Mouse (Mus musculus) kidney, embryonic 15.5 days (tissue): ENCODE results near the gene Rpl10. TPM values are rescaled to one million over a fixed set of nuclear protein-coding genes. Genes with fewer than 3 reads are reported as not detected.

ENCODE experiments used
- ATAC-seq: fragments of 200-750 bp; cut with Nextera tagmentation; replicated peaks from 2 replicates; pipeline ENCODE4 v1.8.0; 2017; ENCODE audit warnings: moderate TSS enrichment; ENCODE audit not compliant: low FRiP score
- H3K27ac ChIP-seq: fragments of 300-500 bp; sonication (generic); 2 replicates; pipeline ENCODE4 v1.5.1; 2015; ENCODE audit warnings: mild to moderate bottlenecking, inconsistent platforms
- H3K27me3 ChIP-seq: fragments of 300-500 bp; sonication (generic); 2 replicates; pipeline ENCODE4 v1.6.1; 2015; ENCODE audit warnings: inconsistent platforms
- H3K36me3 ChIP-seq: fragments of 300-500 bp; sonication (generic); 2 replicates; pipeline ENCODE4 v1.6.1; 2015; ENCODE audit warnings: inconsistent platforms
- H3K4me1 ChIP-seq: fragments of 300-500 bp; sonication (generic); 2 replicates; pipeline ENCODE4 v1.6.1; 2015; ENCODE audit warnings: inconsistent platforms
- H3K4me2 ChIP-seq: fragments of 300-500 bp; sonication (generic); 2 replicates; pipeline ENCODE4 v1.6.1; 2015; ENCODE audit warnings: moderate library complexity, mild to moderate bottlenecking, inconsistent platforms
- H3K4me3 ChIP-seq: fragments of 300-500 bp; sonication (generic); replicated peaks from 2 replicates; pipeline ENCODE4 v1.5.1; 2015; ENCODE audit warnings: mild to moderate bottlenecking, inconsistent platforms
- H3K9ac ChIP-seq: fragments of 300-500 bp; sonication (generic); 2 replicates; pipeline ENCODE4 v1.6.1; 2015; ENCODE audit warnings: mild to moderate bottlenecking, inconsistent platforms
- H3K9me3 ChIP-seq: fragments of 300-500 bp; sonication (generic); replicated peaks from 2 replicates; pipeline ENCODE4 v1.6.1; 2016; ENCODE audit warnings: inconsistent platforms
- WGBS: fragments of 180-500 bp; shearing (Covaris S2); methylation state at CpG from one replicate; pipeline ENCODE4 v1.1.7; 2015; ENCODE audit warnings: mixed read lengths; 5-methylcytosine and 5-hydroxymethylcytosine counted together
- polyA plus RNA-seq: library from polyadenylated mRNA; unstranded; fragments of >200 nt; fragmentation: Nextera tagmentation; extraction: Ambion mirVana; gene quantifications from 2 replicates; pipeline ENCODE4 v1.2.1, GENCODE M21; 2015

Gene Rpl10
- polyA plus RNA-seq: 796 and 801 TPM in 2 replicates

GRCm38 (mm10) chrX:74270062-74270901 is at the start of gene Rpl10:
Gene Rpl10, plus strand, starts transcription at chrX:74270812.
- WGBS: 14% methylated on average over 42 of the region's 42 CpGs
- Histone ChIP-seq H3K4me3 (peak within 1 kb of the TSS; percentile 61), H3K4me1 (0 out of 2 replicates have a peak, but pooled peaks cover 4% of the 10 kb centered on the region), H3K4me2 (peak within 1 kb of the TSS; percentile 56), H3K27ac (peak within 1 kb of the TSS; percentile 96), H3K27me3 (no peaks in the 10 kb centered on the region), H3K36me3 (0 out of 2 replicates have a peak, but pooled peaks cover 14% of the 10 kb centered on the region), H3K9me3 (no peaks in the 10 kb centered on the region), H3K9ac (peak within 1 kb of the TSS; percentile 70)
- ATAC-seq: peak; percentile 95

- peaks cover 100% of the 10 kb centered on the region for H3K36me3 ChIP-seq
- ATAC-seq: no peak
- 50% methylated on average over 1 of the region's 1 CpGs for WGBS
Observed at GRCm38 (mm10) chrX:74230038-74230437, 40.6 kb upstream of the Rpl10 start.

GRCm38 (mm10) chrX:74233196-74233595 is 37.4 kb upstream of the Rpl10 start:
- no peak for ATAC-seq
- Histone ChIP-seq H3K4me3 (no peak overlapping the region), H3K9me3 (no peaks in the 10 kb centered on the region), H3K4me1 (no peaks in the 10 kb centered on the region), H3K9ac (no peak overlapping the region), H3K27ac (no peak overlapping the region), H3K27me3 (no peaks in the 10 kb centered on the region), H3K4me2 (no peak overlapping the region), H3K36me3 (peaks cover 96% of the 10 kb centered on the region)
- WGBS: 97% methylated on average over 5 of the region's 5 CpGs

More at GRCm38 (mm10) chrX:74230038-74230437, 40.6 kb upstream of the Rpl10 start:
- H3K4me2 ChIP-seq: no peak overlapping the region
- no peaks in the 10 kb centered on the region for H3K27me3 ChIP-seq
- H3K9me3 ChIP-seq: no peaks in the 10 kb centered on the region
- no peak overlapping the region for H3K27ac ChIP-seq
- H3K9ac ChIP-seq: no peak overlapping the region
- H3K4me3 ChIP-seq: no peak overlapping the region
- H3K4me1 ChIP-seq: no peaks in the 10 kb centered on the region

GRCm38 (mm10) chrX:74240332-74240731 is 30.3 kb upstream of the Rpl10 start:
- Histone ChIP-seq H3K36me3 (peaks cover 79% of the 10 kb centered on the region), H3K9ac (no peak overlapping the region), H3K27me3 (no peaks in the 10 kb centered on the region), H3K27ac (no peak overlapping the region), H3K4me2 (no peak overlapping the region), H3K4me1 (0 out of 2 replicates have a peak, but pooled peaks cover 8% of the 10 kb centered on the region), H3K4me3 (no peak overlapping the region), H3K9me3 (no peaks in the 10 kb centered on the region)
- 87% methylated on average over 4 of the region's 4 CpGs for WGBS
- no peak for ATAC-seq

- Histone ChIP-seq H3K27me3 (no peaks in the 10 kb centered on the region), H3K36me3 (peaks cover 52% of the 10 kb centered on the region), H3K4me2 (peak overlapping the region; percentile 59), H3K4me3 (peak overlapping the region; percentile 62), H3K27ac (no peak overlapping the region), H3K9me3 (no peaks in the 10 kb centered on the region), H3K9ac (no peak overlapping the region), H3K4me1 (0 out of 2 replicates have a peak, but pooled peaks cover 8% of the 10 kb centered on the region)
- ATAC-seq: no peak
- WGBS: 78% methylated on average over 2 of the region's 2 CpGs
Observed at GRCm38 (mm10) chrX:74243396-74243795, 27.2 kb upstream of the Rpl10 start.

GRCm38 (mm10) chrX:74243807-74244206 is 26.8 kb upstream of the Rpl10 start:
- H3K27ac ChIP-seq: 0 out of 2 replicates have a peak overlapping the region, but pooled peaks have one; percentile 59

GRCm38 (mm10) chrX:74244614-74245083 is 26.0 kb upstream of the Rpl10 start:
- 43% methylated on average over 2 of the region's 3 CpGs for WGBS
- peak overlapping the region; percentile 59 for H3K4me2 ChIP-seq
- 0 out of 2 replicates have a peak, but pooled peaks cover 14% of the 10 kb centered on the region for H3K4me1 ChIP-seq
- H3K36me3 ChIP-seq: peaks cover 40% of the 10 kb centered on the region
- H3K27me3 ChIP-seq: no peaks in the 10 kb centered on the region
- peak overlapping the region; percentile 62 for H3K4me3 ChIP-seq
- peak overlapping the region; percentile 64 for H3K9ac ChIP-seq
- no peaks in the 10 kb centered on the region for H3K9me3 ChIP-seq
- peak; percentile 52 for ATAC-seq
- H3K27ac ChIP-seq: peak overlapping the region; percentile 90

More at GRCm38 (mm10) chrX:74243807-74244206, 26.8 kb upstream of the Rpl10 start:
- Histone ChIP-seq H3K36me3 (peaks cover 48% of the 10 kb centered on the region), H3K9me3 (no peaks in the 10 kb centered on the region), H3K4me3 (peak overlapping the region; percentile 62), H3K4me2 (peak overlapping the region; percentile 59), H3K9ac (peak overlapping the region; percentile 26; the same call in 1 of the 2 replicates), H3K4me1 (0 out of 2 replicates have a peak, but pooled peaks cover 8% of the 10 kb centered on the region), H3K27me3 (no peaks in the 10 kb centered on the region)
- ATAC-seq: no peak
- WGBS: 73% methylated on average over 3 of the region's 3 CpGs

- Histone ChIP-seq H3K9ac (peak overlapping the region; percentile 64), H3K4me1 (0 out of 2 replicates have a peak, but pooled peaks cover 14% of the 10 kb centered on the region), H3K4me2 (peak overlapping the region; percentile 59), H3K4me3 (peak overlapping the region; percentile 62), H3K27me3 (no peaks in the 10 kb centered on the region), H3K36me3 (peaks cover 35% of the 10 kb centered on the region), H3K9me3 (no peaks in the 10 kb centered on the region), H3K27ac (peak overlapping the region; percentile 90)
- 11% methylated on average over 1 of the region's 1 CpGs for WGBS
- ATAC-seq: no peak
Observed at GRCm38 (mm10) chrX:74245107-74245506, 25.5 kb upstream of the Rpl10 start.

- H3K4me2 ChIP-seq: peak overlapping the region; percentile 59
- peak overlapping the region; percentile 90 for H3K27ac ChIP-seq
- 0 out of 2 replicates have a peak, but pooled peaks cover 14% of the 10 kb centered on the region for H3K4me1 ChIP-seq
- H3K36me3 ChIP-seq: peaks cover 30% of the 10 kb centered on the region
- H3K9ac ChIP-seq: peak overlapping the region; percentile 64
- H3K4me3 ChIP-seq: peak overlapping the region; percentile 62
- peak; percentile 50 for ATAC-seq
- no peaks in the 10 kb centered on the region for H3K9me3 ChIP-seq
- H3K27me3 ChIP-seq: no peaks in the 10 kb centered on the region
- 23% methylated on average over 21 of the region's 21 CpGs for WGBS
Observed at GRCm38 (mm10) chrX:74245687-74246086, 24.9 kb upstream of the Rpl10 start.

- Histone ChIP-seq H3K4me1 (0 out of 2 replicates have a peak, but pooled peaks cover 14% of the 10 kb centered on the region), H3K36me3 (peaks cover 24% of the 10 kb centered on the region), H3K9ac (peak overlapping the region; percentile 64), H3K4me3 (peak overlapping the region; percentile 62), H3K4me2 (peak overlapping the region; percentile 59), H3K27ac (peak overlapping the region; percentile 90), H3K9me3 (no peaks in the 10 kb centered on the region), H3K27me3 (no peaks in the 10 kb centered on the region)
- peak; percentile 90 for ATAC-seq
- WGBS: 16% methylated on average over 38 of the region's 38 CpGs
Observed at GRCm38 (mm10) chrX:74246213-74246681, 24.4 kb upstream of the Rpl10 start.

GRCm38 (mm10) chrX:74246693-74247092 is 23.9 kb upstream of the Rpl10 start:
- Histone ChIP-seq H3K9ac (0 out of 2 replicates have a peak overlapping the region, but pooled peaks have one; percentile 35), H3K9me3 (no peaks in the 10 kb centered on the region), H3K4me1 (0 out of 2 replicates have a peak, but pooled peaks cover 14% of the 10 kb centered on the region), H3K36me3 (peaks cover 19% of the 10 kb centered on the region), H3K4me2 (peak overlapping the region; percentile 59), H3K27ac (peak overlapping the region; percentile 90), H3K27me3 (no peaks in the 10 kb centered on the region), H3K4me3 (peak overlapping the region; percentile 62)
- ATAC-seq: peak; percentile 42
- WGBS: 25% methylated on average over 15 of the region's 15 CpGs
